Mouse (Mus musculus) liver, embryonic 14.5 days (tissue): ENCODE measurements around the gene Ing5. TPM values are rescaled to one million over a fixed set of nuclear protein-coding genes. Genes with fewer than 3 reads are reported as not detected.
"Not testable (repeated sequence)": the region's sequence is repeated elsewhere in the genome, so short reads cannot be mapped to it uniquely, and the experiment has no call there.

ENCODE experiments used
- ATAC-seq: fragments of 200-750 bp; cut with Nextera tagmentation; 2 replicates; pipeline ENCODE4 v1.8.0; 2017; ENCODE audit warnings: moderate number of reproducible peaks, mild to moderate bottlenecking, moderate library complexity; ENCODE audit not compliant: insufficient read depth
- DNase-seq, 3 experiments: peaks; one replicate each; pipeline ENCODE4 v3.0.0-alpha.2; 2012 to 2013; ENCODE audit warnings: low read depth in 3 of 3, low spot score in 3 of 3
- H3K27ac ChIP-seq: fragments of 300-500 bp; sonication (generic); 2 replicates; pipeline ENCODE4 v1.5.1; 2014; ENCODE audit warnings: moderate library complexity, mild to moderate bottlenecking, control low read depth, inconsistent platforms
- H3K27me3 ChIP-seq: fragments of 300-500 bp; sonication (generic); 2 replicates; pipeline ENCODE4 v1.6.1; 2014; ENCODE audit warnings: mild to moderate bottlenecking, low read length, moderate library complexity; ENCODE audit not compliant: control insufficient read depth, insufficient read depth
- H3K36me3 ChIP-seq: fragments of 300-500 bp; sonication (generic); replicated peaks from 2 replicates; pipeline ENCODE4 v1.6.1; 2014; ENCODE audit warnings: low read depth; ENCODE audit not compliant: control insufficient read depth, insufficient read depth
- H3K4me1 ChIP-seq, 2 experiments: fragments of 200-500 bp in 1 of 2; fragments of 300-500 bp in 1 of 2; sonication (generic) in 1 of 2; replicated peaks; 2 replicates each; pipeline ENCODE4 v1.6.1; 2012 to 2014; ENCODE audit warnings: antibody characterized with exemption in 1 of 2, inconsistent platforms in 1 of 2, low read length in 1 of 2; ENCODE audit not compliant: control insufficient read depth in 2 of 2, insufficient read depth in 2 of 2
- H3K4me2 ChIP-seq: fragments of 300-500 bp; sonication (generic); 2 replicates; pipeline ENCODE4 v1.6.1; 2014; ENCODE audit warnings: low read depth, mild to moderate bottlenecking, control low read depth, moderate library complexity
- H3K4me3 ChIP-seq, 2 experiments: fragments of 200-500 bp in 1 of 2; fragments of 300-500 bp in 1 of 2; sonication (generic) in 1 of 2; 2 replicates each; pipeline ENCODE4 v1.5.1; 2012 to 2014; ENCODE audit warnings: low read depth in 2 of 2, low read length in 2 of 2, mild to moderate bottlenecking in 2 of 2, control low read depth in 1 of 2, inconsistent platforms in 1 of 2, moderate library complexity in 1 of 2; ENCODE audit not compliant: insufficient read depth in 1 of 2
- H3K9ac ChIP-seq: fragments of 300-500 bp; sonication (generic); replicated peaks from 2 replicates; pipeline ENCODE4 v1.6.1; 2014; ENCODE audit warnings: mild to moderate bottlenecking, control low read depth, moderate library complexity
- H3K9me3 ChIP-seq: fragments of 300-500 bp; sonication (generic); 2 replicates; pipeline ENCODE4 v1.6.1; 2016; ENCODE audit warnings: low read length, mixed read lengths; ENCODE audit not compliant: control insufficient read depth
- CTCF ChIP-seq: IDR thresholded peaks from 2 replicates; pipeline ENCODE4 v1.5.1; 2016; ENCODE audit warnings: antibody characterized with exemption, low read depth, control low read depth
- EP300 ChIP-seq: IDR thresholded peaks from 2 replicates; pipeline ENCODE4 v1.6.1; 2016; ENCODE audit warnings: antibody characterized with exemption, low read depth
- WGBS: fragments of 180-500 bp; shearing (Covaris S2); extraction: QIAGEN DNeasy Blood & Tissue Kit; methylation state at CpG from one replicate; pipeline ENCODE4 v1.1.7; 2014; ENCODE audit not compliant: insufficient replicate concordance; 5-methylcytosine and 5-hydroxymethylcytosine counted together
- polyA plus RNA-seq, 2 experiments: library from polyadenylated mRNA; depleted of rRNA in 1 of 2; stranded (reverse) in 1 of 2; unstranded in 1 of 2; fragments of >200 nt; fragmentation: Nextera tagmentation in 1 of 2; extraction: Ambion mirVana in 1 of 2; gene quantifications; 2 replicates each; pipeline versions ENCODE4 v1.2.1 to v1.2.3; 2012 to 2014

Gene Ing5
- polyA plus RNA-seq, 2 experiments = 6.9 to 7.6 TPM

DNA sequence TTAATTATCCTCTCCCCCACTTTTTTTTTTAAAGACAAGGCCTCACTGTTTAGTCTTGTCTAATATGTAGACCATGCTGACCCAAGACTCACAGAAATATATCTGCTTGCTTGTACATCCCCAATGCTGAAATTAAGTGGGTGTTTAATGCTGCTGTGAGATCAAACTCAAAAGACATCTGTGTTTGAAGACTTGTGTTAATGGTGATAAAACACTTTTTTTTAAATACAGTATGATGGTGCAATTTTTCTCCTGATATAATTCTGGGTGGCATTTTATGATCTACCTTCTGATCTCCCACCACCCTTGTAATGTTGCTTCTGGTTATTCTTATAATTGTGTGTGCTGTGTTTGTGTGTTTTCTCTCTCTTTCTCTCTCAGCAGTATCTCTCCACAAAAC is 47.6 kb upstream of the Ing5 start:
- peak overlapping the region; percentile 99 for H3K4me2 ChIP-seq
- peaks cover 33 to 35% of the 10 kb centered on the region in 2 experiments for H3K4me1 ChIP-seq
- peak; percentile 10; the same call in 1 of the 2 replicates for ATAC-seq

GRCm38 (mm10) chr1:93760076-93760475 is 43.7 kb upstream of the Ing5 start:
- H3K27ac ChIP-seq = no peak overlapping the region
- no peaks in the 10 kb centered on the region for H3K36me3 ChIP-seq
- peaks cover 45 to 54% of the 10 kb centered on the region in 2 experiments for H3K4me1 ChIP-seq
- no peak overlapping the region for H3K4me3 ChIP-seq
- TF ChIP-seq CTCF = no peak
- no peak for TF ChIP-seq EP300
- no peak for DNase-seq
- H3K9me3 ChIP-seq = no peaks in the 10 kb centered on the region
- ATAC-seq = no peak
- no peaks in the 10 kb centered on the region for H3K27me3 ChIP-seq
- no peak overlapping the region for H3K4me2 ChIP-seq
- 90% methylated on average over 1 of the region's 1 CpGs for WGBS
- H3K9ac ChIP-seq = no peak overlapping the region

More for the DNA sequence above, 47.6 kb upstream of the Ing5 start:
- H3K4me3 ChIP-seq = peak overlapping the region; percentile 69 to 90
- H3K27ac ChIP-seq = peak overlapping the region; percentile 71
- no peaks in the 10 kb centered on the region for H3K27me3 ChIP-seq
- TF ChIP-seq CTCF (no peak), EP300 (peak; percentile 75)
- H3K36me3 ChIP-seq = no peaks in the 10 kb centered on the region
- H3K9ac ChIP-seq = peak overlapping the region; percentile 85
- no peaks in the 10 kb centered on the region for H3K9me3 ChIP-seq
- peak; percentile 54 to 61 (median 57) for DNase-seq

GRCm38 (mm10) chr1:93763531-93763930 is 40.2 kb upstream of the Ing5 start:
- not testable (repeated sequence) for H3K9ac ChIP-seq, H3K27ac ChIP-seq

GRCm38 (mm10) chr1:93764871-93765591 is 38.7 kb upstream of the Ing5 start:
- H3K27ac ChIP-seq = no peak overlapping the region
- no peak for DNase-seq
- 84% methylated on average over 9 of the region's 9 CpGs for WGBS
- no peaks in the 10 kb centered on the region for H3K27me3 ChIP-seq
- TF ChIP-seq CTCF = no peak
- no peak for TF ChIP-seq EP300
- no peak overlapping the region for H3K4me2 ChIP-seq
- H3K9ac ChIP-seq = no peak overlapping the region
- no peak for ATAC-seq
- peaks cover 7% of the 10 kb centered on the region for H3K36me3 ChIP-seq
- H3K4me3 ChIP-seq = no peak overlapping the region
- no peaks in the 10 kb centered on the region for H3K9me3 ChIP-seq
- H3K4me1 ChIP-seq = peaks cover 23 to 25% of the 10 kb centered on the region in 2 experiments

More at GRCm38 (mm10) chr1:93763531-93763930, 40.2 kb upstream of the Ing5 start:
- ATAC-seq (peak; percentile 83), DNase-seq (peak; percentile 42 to 53 (median 52))
- not testable (repeated sequence) for H3K4me3 ChIP-seq, H3K27me3 ChIP-seq, H3K9me3 ChIP-seq, H3K36me3 ChIP-seq
- 65% methylated on average over 3 of the region's 3 CpGs for WGBS
- H3K4me1 ChIP-seq = peaks cover 28 to 34% of the 10 kb centered on the region in 2 experiments
- H3K4me2 ChIP-seq = peak overlapping the region; percentile 39

DNA sequence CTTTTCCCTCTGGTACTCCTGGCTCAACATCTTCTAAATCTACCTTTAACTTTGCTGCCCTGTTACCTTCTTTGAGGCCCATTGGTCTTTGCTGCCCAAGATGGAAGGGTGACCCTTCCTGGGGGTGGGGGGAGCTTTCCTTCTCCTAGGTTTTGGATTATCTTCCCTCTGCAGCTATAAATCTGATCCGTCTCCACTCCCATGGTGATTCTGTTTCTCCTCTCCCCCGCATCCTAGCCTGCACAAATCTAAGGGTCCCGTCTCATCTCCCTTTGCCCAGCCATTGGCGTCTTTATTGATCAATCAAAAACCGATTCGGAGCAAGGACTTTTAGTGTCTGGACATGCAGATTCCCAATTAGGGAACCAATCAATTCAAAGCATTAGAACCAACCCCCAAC is 36.2 kb upstream of the Ing5 start:
- H3K27ac ChIP-seq = no peak overlapping the region
- ATAC-seq (no peak), DNase-seq (no peak)
- H3K4me3 ChIP-seq = no peak overlapping the region
- WGBS = 89% methylated on average over 6 of the region's 6 CpGs
- no peaks in the 10 kb centered on the region for H3K27me3 ChIP-seq
- H3K9me3 ChIP-seq = no peaks in the 10 kb centered on the region
- no peak overlapping the region for H3K4me2 ChIP-seq
- H3K36me3 ChIP-seq = peaks cover 12% of the 10 kb centered on the region
- no peak for TF ChIP-seq EP300
- no peak for TF ChIP-seq CTCF
- peaks cover 18 to 20% of the 10 kb centered on the region in 2 experiments for H3K4me1 ChIP-seq
- H3K9ac ChIP-seq = no peak overlapping the region
